Mouse (Mus musculus) adipocyte (in vitro differentiated cells): ENCODE data around the gene Zfand2b.
A peak's percentile ranks its signal among the peaks of the same experiment; 100 is the strongest.

ENCODE experiments used
- DNase-seq: peaks from one replicate; pipeline ENCODE4 v3.0.0-alpha.2; 2016; ENCODE audit warnings: low spot score

The Zfand2b gene

GRCm38 (mm10) chr1:75159540-75160255 is 8.7 kb upstream of the Zfand2b start:
- no peak for DNase-seq

- no peak for DNase-seq
Observed at GRCm38 (mm10) chr1:75160256-75160617, 8.2 kb upstream of the Zfand2b start.

DNA sequence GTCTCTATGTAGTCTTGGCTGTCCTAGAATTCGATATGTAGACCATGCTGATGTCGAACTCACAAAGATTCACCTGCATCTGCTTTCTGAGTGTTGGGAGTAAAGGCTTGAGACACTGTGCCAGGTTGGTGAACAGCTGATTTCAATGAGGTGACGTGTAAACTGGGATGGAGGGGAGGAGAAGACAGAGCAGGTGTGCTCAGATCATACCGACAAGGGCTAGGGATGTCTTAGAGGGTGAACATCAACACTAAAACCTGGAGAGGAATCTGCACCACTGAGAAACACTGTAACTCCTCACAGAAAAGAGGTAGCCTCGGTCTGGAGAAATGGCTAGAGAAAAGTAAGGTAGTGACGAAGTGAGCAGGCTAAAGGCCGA is 364 bp upstream of the Zfand2b start:
- no peak for DNase-seq

DNA sequence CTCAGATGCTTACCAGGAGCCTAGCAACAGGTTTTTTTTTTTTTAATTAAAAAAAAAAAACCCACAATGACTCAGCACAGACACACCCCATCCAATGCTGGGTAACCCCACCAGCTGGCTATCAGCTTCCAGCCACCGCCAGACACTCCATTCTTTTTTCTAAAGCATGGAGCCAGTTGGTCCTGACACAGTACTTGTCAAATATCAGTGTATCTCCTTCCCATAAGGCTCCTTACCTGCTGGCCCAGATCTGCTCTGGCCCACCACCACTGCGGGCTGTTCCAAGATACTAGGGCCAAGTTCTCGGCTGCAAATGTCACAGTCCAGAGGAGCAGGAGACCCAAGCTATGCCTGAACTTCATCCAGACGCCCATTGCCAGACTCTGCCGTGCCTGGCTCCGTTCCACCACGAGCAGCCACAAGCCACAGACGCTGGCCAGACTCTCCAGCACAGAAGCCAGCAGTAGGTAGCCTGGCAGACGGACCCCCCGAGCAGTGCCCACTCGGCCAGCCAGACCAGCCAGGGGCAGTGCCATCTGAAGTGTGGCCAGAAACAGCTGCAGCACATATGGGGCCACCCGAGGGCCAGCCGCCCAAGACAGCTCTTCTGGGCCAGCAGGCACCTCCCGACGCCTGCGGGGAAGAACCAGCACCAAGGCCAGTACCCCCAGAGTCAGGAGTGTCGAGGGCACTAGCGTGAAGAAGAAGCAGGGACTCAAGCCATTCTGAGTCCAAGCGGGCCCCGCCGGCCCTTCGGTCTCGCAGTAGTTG is 11.1 kb downstream of the Zfand2b start:
- DNase-seq, result peak; percentile 44

DNA sequence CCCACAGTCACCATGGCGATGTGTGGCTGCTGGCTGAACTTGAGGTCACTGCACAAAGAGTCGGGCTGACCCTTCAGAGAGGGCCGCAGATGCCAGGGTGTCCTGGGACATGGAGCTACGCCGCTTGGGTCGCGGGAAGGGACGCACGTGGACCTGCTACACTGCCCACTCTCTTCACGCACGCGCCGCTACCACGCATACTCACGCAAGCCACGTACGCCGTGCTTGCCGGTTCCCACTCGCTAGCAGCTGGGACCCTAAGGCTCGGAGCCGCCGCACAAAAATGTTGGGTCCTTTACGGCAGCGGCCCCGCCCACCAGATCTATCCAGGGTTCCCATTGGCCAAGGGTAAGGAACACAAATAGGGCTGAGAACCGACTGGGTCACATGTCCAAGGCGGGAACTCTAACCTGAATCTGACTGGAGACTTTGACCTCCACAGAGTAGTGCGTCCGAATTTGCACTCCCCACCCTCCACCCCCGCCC is 11.7 kb downstream of the Zfand2b start, which contains the start of gene Abcb6:
Abcb6 (minus strand) TSS at position 288 of the 486 bp plus-strand sequence.
- DNase-seq, result peak; percentile 89

- DNase-seq, result no peak
Observed at GRCm38 (mm10) chr1:75180741-75181140, 12.3 kb downstream of the Zfand2b start.

DNA sequence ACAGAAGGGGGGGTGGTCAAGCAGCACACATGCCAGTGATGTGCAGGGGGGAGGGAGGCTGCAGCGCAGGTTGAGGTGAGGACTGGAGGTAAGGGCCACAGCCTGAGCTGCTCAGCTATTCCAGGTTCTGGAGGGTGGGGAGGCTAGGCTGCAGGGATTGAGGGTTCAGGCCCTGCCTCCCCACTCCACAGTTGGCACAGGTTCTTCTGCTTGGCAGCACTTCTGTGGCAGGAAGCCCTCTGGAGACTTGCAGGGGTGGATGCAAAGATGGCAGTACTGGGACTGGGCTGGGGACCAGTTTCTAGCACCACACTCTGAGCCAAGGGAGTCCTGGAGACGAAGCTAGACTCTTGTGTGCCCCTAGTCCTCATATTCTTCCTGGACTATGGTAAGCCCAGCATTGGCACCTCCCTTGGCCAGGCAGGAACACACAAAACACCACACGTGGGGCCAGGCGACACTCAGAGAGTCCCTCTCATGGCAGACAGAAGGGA is 13.0 kb downstream of the Zfand2b start:
- DNase-seq, result no peak

- no peak for DNase-seq
Observed at GRCm38 (mm10) chr1:75182160-75182559, 13.7 kb downstream of the Zfand2b start.

- no peak for DNase-seq
Observed at GRCm38 (mm10) chr1:75185495-75185894, 17.0 kb downstream of the Zfand2b start.

GRCm38 (mm10) chr1:75187126-75187525 is 18.7 kb downstream of the Zfand2b start:
- no peak for DNase-seq

DNA sequence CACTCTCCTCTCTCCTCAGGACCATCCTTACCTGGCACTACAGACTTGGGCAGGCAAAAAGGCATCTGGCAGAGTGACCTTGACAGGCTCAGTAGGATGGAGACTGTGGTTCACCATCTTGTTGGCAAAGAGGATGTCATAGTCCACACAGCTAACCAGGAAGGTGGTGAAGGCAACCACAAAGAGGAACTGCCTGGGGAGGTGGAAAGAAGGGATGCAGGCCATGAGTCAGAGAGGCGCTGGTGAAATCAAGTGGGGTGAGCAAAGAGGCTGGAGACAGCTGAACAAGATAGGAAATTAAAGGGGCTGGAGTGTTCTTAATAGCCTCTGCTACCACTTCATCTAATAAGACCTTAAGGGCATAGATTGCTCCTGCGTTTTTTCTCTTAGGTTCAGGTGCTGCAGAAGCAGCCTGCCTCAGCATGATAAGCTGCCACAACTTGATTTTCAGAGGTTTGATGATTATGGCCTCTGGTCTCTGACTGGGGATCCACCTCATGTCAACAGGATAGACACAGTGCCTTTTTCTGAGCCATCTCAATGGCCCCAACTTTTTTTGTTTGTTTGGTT is 19.6 kb downstream of the Zfand2b start:
- no peak for DNase-seq

DNA sequence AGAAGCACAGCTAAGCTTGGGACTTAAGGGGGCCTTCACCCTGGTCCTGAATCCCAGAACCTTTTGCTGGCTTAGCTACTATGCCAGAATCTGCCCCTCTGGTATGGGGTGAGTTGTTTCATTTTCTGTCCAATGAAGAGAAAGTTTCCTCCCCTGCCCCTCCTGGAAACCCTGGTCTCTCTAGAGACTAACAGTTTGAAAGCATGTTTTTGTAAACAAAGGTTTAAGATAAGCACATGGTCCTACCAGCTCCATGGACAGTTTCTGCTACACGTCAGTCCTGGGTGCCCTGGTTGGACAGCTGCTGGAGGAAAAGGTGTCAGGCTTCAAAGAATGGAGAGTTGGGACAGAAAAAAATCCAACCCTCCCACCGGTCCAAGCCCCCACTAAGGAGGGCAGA is 22.1 kb downstream of the Zfand2b start:
- DNase-seq, result peak; percentile 19

- DNase-seq, result no peak
Observed at GRCm38 (mm10) chr1:75191258-75191621, 22.8 kb downstream of the Zfand2b start.

GRCm38 (mm10) chr1:75191622-75192402 is 23.4 kb downstream of the Zfand2b start, which contains the start of the genes Ankzf1 and Atg9a:
Gene Ankzf1, plus strand, starts transcription at chr1:75192151.
Gene Atg9a, minus strand, starts transcription at chr1:75192196.
- DNase-seq, result peak; percentile 99

- peak; percentile 52 for DNase-seq
Observed at GRCm38 (mm10) chr1:75192452-75192851, 24.0 kb downstream of the Zfand2b start.

DNA sequence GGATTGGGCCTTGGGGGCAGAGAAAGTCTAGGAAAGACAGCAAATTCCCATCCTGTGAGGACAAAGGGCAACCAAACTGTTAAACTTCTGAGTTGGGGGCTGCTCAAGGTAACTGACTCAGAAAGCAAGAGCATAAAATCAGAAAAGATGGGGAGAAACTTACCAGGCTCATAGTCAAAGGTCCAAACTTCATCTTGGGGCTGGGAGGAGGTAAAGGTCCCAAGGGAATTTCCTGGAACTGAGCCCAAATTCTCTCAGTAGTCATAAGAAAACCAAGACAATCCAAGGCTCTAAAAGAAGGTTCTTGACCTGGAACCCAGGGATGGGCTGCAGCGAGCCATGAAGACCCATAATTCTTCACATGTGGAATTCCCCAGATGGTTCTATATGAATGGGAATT is 32.8 kb downstream of the Zfand2b start:
- DNase-seq, result peak; percentile 33

DNA sequence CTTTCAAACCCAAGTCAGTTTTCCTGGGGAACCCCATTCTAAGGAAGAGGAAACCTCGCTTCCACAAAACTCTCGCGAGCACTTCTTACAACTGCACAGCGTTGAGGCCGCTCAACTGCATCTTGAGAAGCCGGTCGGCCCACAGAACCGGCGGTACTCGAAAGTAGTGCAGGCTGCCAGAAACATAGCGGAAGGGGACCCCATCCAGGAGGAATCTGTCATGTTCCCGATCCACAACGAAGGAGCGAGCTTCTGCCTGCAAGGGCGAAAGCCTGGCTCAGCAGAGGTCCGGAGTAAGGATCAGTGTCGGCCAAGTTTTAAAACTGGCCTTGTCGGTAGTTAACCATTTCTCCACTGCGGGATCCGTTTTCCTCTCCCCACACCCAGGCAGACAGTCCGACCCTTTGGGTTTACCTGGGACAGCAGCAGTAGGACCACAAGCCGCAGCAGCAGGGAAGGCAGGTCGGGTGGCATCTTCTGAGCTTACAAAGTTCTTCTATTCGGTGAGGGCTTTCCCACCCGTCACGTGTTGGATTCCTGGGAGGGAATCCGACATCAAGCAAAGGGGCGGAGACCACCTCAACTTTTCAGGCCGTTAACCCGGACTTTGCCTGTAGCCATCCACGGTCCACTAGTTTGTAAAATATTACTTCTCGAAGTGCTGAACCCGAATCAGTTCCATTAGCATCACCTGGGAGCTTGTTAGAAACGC is 40.7 kb downstream of the Zfand2b start:
- DNase-seq, result peak; percentile 37

GRCm38 (mm10) chr1:75210136-75211087 is 42.0 kb downstream of the Zfand2b start, which contains the start of the genes Glb1l and Stk16:
Gene Glb1l, minus strand, starts transcription at chr1:75210813.
Gene Stk16, plus strand, starts transcription at chr1:75210838.
- DNase-seq, result peak; percentile 95

- DNase-seq, result peak; percentile 12
Observed at GRCm38 (mm10) chr1:75211141-75211708, 42.8 kb downstream of the Zfand2b start.

DNA sequence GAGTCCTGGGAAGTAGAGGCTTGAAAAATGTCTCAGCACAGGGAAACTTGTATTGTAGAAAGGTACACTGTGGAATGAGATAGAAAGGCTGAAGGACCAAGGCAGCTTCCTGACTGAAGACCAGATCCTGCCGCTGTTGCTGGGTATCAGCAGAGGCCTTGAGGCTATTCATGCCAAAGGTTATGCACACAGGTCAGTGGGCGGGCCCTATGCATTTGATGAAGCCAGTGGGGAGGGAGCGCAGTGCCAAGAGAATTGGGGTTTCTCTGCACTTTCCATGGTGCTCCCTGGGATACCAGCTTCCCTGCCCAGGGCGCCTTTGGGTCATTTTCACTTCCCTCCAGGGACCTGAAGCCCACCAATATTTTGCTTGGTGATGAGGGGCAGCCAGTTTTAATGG is 44.1 kb downstream of the Zfand2b start:
- DNase-seq, result no peak
